Mouse (Mus musculus): ENCODE data around the gene Slc39a8. TPM values are rescaled to one million over a fixed set of nuclear protein-coding genes. Genes with fewer than 3 reads are reported as not detected.
A peak's percentile ranks its signal among the peaks of the same experiment; 100 is the strongest.

Gene Slc39a8
- polyA plus RNA-seq, 1 experiment from 2014 or later = 7.3 TPM

GRCm38 (mm10) chr3:135915941-135916340 lies 90.9 kb downstream of the Slc39a8 start:
- no peak for DNase-seq (ENCODE audit: low spot score)

- DNase-seq (ENCODE audit: low spot score) = no peak
Measured at GRCm38 (mm10) chr3:135918566-135919180, 93.6 kb downstream of the Slc39a8 start.

GRCm38 (mm10) chr3:135919305-135919704 lies 94.2 kb downstream of the Slc39a8 start:
- DNase-seq (ENCODE audit: low spot score) = no peak

GRCm38 (mm10) chr3:135926729-135927128 lies 101.7 kb downstream of the Slc39a8 start:
- no peak for DNase-seq (ENCODE audit: low spot score)

- DNase-seq (ENCODE audit: low spot score) = peak; percentile 21
Measured at GRCm38 (mm10) chr3:135928184-135928583, 103.1 kb downstream of the Slc39a8 start.

GRCm38 (mm10) chr3:135937455-135937854 lies 112.4 kb downstream of the Slc39a8 start:
- no peak for DNase-seq (ENCODE audit: low spot score)

Other genes with a start within 250 kb of the Slc39a8 start
- 50.9 and 54.3 TPM in 2 replicates for gene Nfkb1, start 133.7 kb upstream of the Slc39a8 start, polyA plus RNA-seq (2015; fragmentation: Nextera tagmentation; extraction: Ambion mirVana)